Mouse (Mus musculus): Measurements from ENCODE around the gene Kmt2e. TPM values are rescaled to one million over a fixed set of nuclear protein-coding genes. Genes with fewer than 3 reads are reported as not detected.
"Not testable (repeated sequence)": the region's sequence is repeated elsewhere in the genome, so short reads cannot be mapped to it uniquely, and the experiment has no call there.

Gene Kmt2e
- polyA plus RNA-seq, 1 experiment = 40.3 TPM

GRCm38 (mm10) chr5:23440572-23440971 is 6.3 kb downstream of the Kmt2e start:
- Histone ChIP-seq H3K27ac (ENCODE audit: insufficient read depth, low read length) (no peak overlapping the region), H3K9me3 (replicated peaks; ENCODE audit: control insufficient read depth, insufficient read depth, low read length, poor library complexity, severe bottlenecking) (no peaks in the 10 kb centered on the region), H3K36me3 (ENCODE audit: control insufficient read depth, insufficient read depth, low read length, poor library complexity, severe bottlenecking) (no peaks in the 10 kb centered on the region), H3K4me1 (ENCODE audit: control insufficient read depth, insufficient read depth, low read length) (no peaks in the 10 kb centered on the region), H3K9ac (ENCODE audit: low read depth, poor library complexity, severe bottlenecking) (no peak overlapping the region), H3K27me3 (ENCODE audit: control insufficient read depth, insufficient read depth, low read length, poor library complexity, severe bottlenecking) (no peaks in the 10 kb centered on the region), H3K4me3 (ENCODE audit: low read depth, low read length) (no peak overlapping the region)
- TF ChIP-seq EP300 (IDR thresholded peaks at IDR 0.05; ENCODE audit: insufficient read depth, low read depth, low read length) = no peak
- TF ChIP-seq CTCF (IDR thresholded peaks at IDR 0.05; ENCODE audit: low read depth, low read length) = no peak
- no peak for TF ChIP-seq POLR2A (IDR thresholded peaks at IDR 0.05; ENCODE audit: insufficient read depth, low read length)

GRCm38 (mm10) chr5:23441916-23442315 is 7.7 kb downstream of the Kmt2e start:
- H3K4me1 ChIP-seq (ENCODE audit: control insufficient read depth, insufficient read depth, low read length) = no peaks in the 10 kb centered on the region
- H3K9ac ChIP-seq (ENCODE audit: low read depth, poor library complexity, severe bottlenecking) = no peak overlapping the region
- H3K4me3 ChIP-seq (ENCODE audit: low read depth, low read length) = no peak overlapping the region
- no peaks in the 10 kb centered on the region for H3K27me3 ChIP-seq (ENCODE audit: control insufficient read depth, insufficient read depth, low read length, poor library complexity, severe bottlenecking)
- TF ChIP-seq CTCF (IDR thresholded peaks at IDR 0.05; ENCODE audit: low read depth, low read length) = no peak
- TF ChIP-seq POLR2A (IDR thresholded peaks at IDR 0.05; ENCODE audit: insufficient read depth, low read length) = no peak
- no peak for TF ChIP-seq EP300 (IDR thresholded peaks at IDR 0.05; ENCODE audit: insufficient read depth, low read depth, low read length)
- H3K36me3 ChIP-seq (ENCODE audit: control insufficient read depth, insufficient read depth, low read length, poor library complexity, severe bottlenecking) = no peaks in the 10 kb centered on the region
- no peaks in the 10 kb centered on the region for H3K9me3 ChIP-seq (replicated peaks; ENCODE audit: control insufficient read depth, insufficient read depth, low read length, poor library complexity, severe bottlenecking)
- H3K27ac ChIP-seq (ENCODE audit: insufficient read depth, low read length) = no peak overlapping the region

- H3K36me3 ChIP-seq (ENCODE audit: control insufficient read depth, insufficient read depth, low read length, poor library complexity, severe bottlenecking) = no peaks in the 10 kb centered on the region
- H3K27ac ChIP-seq (ENCODE audit: insufficient read depth, low read length) = no peak overlapping the region
- no peaks in the 10 kb centered on the region for H3K9me3 ChIP-seq (replicated peaks; ENCODE audit: control insufficient read depth, insufficient read depth, low read length, poor library complexity, severe bottlenecking)
- no peaks in the 10 kb centered on the region for H3K27me3 ChIP-seq (ENCODE audit: control insufficient read depth, insufficient read depth, low read length, poor library complexity, severe bottlenecking)
- no peaks in the 10 kb centered on the region for H3K4me1 ChIP-seq (ENCODE audit: control insufficient read depth, insufficient read depth, low read length)
- no peak overlapping the region for H3K4me3 ChIP-seq (ENCODE audit: low read depth, low read length)
- TF ChIP-seq POLR2A (IDR thresholded peaks at IDR 0.05; ENCODE audit: insufficient read depth, low read length) = no peak
- no peak for TF ChIP-seq CTCF (IDR thresholded peaks at IDR 0.05; ENCODE audit: low read depth, low read length)
- no peak for TF ChIP-seq EP300 (IDR thresholded peaks at IDR 0.05; ENCODE audit: insufficient read depth, low read depth, low read length)
- no peak overlapping the region for H3K9ac ChIP-seq (ENCODE audit: low read depth, poor library complexity, severe bottlenecking)
Measured at GRCm38 (mm10) chr5:23444411-23444810, 10.2 kb downstream of the Kmt2e start.

- H3K4me3 ChIP-seq (ENCODE audit: low read depth, low read length); H3K27me3 ChIP-seq (ENCODE audit: control insufficient read depth, insufficient read depth, low read length, poor library complexity, severe bottlenecking); H3K36me3 ChIP-seq (ENCODE audit: control insufficient read depth, insufficient read depth, low read length, poor library complexity, severe bottlenecking); H3K9ac ChIP-seq (ENCODE audit: low read depth, poor library complexity, severe bottlenecking); H3K9me3 ChIP-seq (replicated peaks; ENCODE audit: control insufficient read depth, insufficient read depth, low read length, poor library complexity, severe bottlenecking); H3K4me1 ChIP-seq (ENCODE audit: control insufficient read depth, insufficient read depth, low read length); H3K27ac ChIP-seq (ENCODE audit: insufficient read depth, low read length): not testable (repeated sequence)
Measured at GRCm38 (mm10) chr5:23453561-23453960, 19.3 kb downstream of the Kmt2e start.

GRCm38 (mm10) chr5:23461688-23462087 is 27.4 kb downstream of the Kmt2e start:
- H3K36me3 ChIP-seq (ENCODE audit: control insufficient read depth, insufficient read depth, low read length, poor library complexity, severe bottlenecking) = peaks cover 5% of the 10 kb centered on the region
- H3K27ac ChIP-seq (ENCODE audit: insufficient read depth, low read length) = no peak overlapping the region
- H3K4me3 ChIP-seq (ENCODE audit: low read depth, low read length) = no peak overlapping the region
- H3K4me1 ChIP-seq (ENCODE audit: control insufficient read depth, insufficient read depth, low read length) = no peaks in the 10 kb centered on the region
- no peaks in the 10 kb centered on the region for H3K9me3 ChIP-seq (replicated peaks; ENCODE audit: control insufficient read depth, insufficient read depth, low read length, poor library complexity, severe bottlenecking)
- no peak overlapping the region for H3K9ac ChIP-seq (ENCODE audit: low read depth, poor library complexity, severe bottlenecking)
- H3K27me3 ChIP-seq (ENCODE audit: control insufficient read depth, insufficient read depth, low read length, poor library complexity, severe bottlenecking) = no peaks in the 10 kb centered on the region
- TF ChIP-seq CTCF (IDR thresholded peaks at IDR 0.05; ENCODE audit: low read depth, low read length) (no peak), POLR2A (IDR thresholded peaks at IDR 0.05; ENCODE audit: insufficient read depth, low read length) (no peak), EP300 (IDR thresholded peaks at IDR 0.05; ENCODE audit: insufficient read depth, low read depth, low read length) (no peak)

GRCm38 (mm10) chr5:23464247-23464646 is 30.0 kb downstream of the Kmt2e start:
- Histone ChIP-seq H3K4me3 (ENCODE audit: low read depth, low read length) (no peak overlapping the region), H3K27me3 (ENCODE audit: control insufficient read depth, insufficient read depth, low read length, poor library complexity, severe bottlenecking) (no peaks in the 10 kb centered on the region), H3K4me1 (ENCODE audit: control insufficient read depth, insufficient read depth, low read length) (no peaks in the 10 kb centered on the region), H3K9ac (ENCODE audit: low read depth, poor library complexity, severe bottlenecking) (no peak overlapping the region), H3K36me3 (ENCODE audit: control insufficient read depth, insufficient read depth, low read length, poor library complexity, severe bottlenecking) (peaks cover 5% of the 10 kb centered on the region), H3K9me3 (replicated peaks; ENCODE audit: control insufficient read depth, insufficient read depth, low read length, poor library complexity, severe bottlenecking) (no peaks in the 10 kb centered on the region), H3K27ac (ENCODE audit: insufficient read depth, low read length) (no peak overlapping the region)
- no peak for TF ChIP-seq POLR2A (IDR thresholded peaks at IDR 0.05; ENCODE audit: insufficient read depth, low read length)
- TF ChIP-seq CTCF (IDR thresholded peaks at IDR 0.05; ENCODE audit: low read depth, low read length) = no peak
- TF ChIP-seq EP300 (IDR thresholded peaks at IDR 0.05; ENCODE audit: insufficient read depth, low read depth, low read length) = no peak
